Mouse (Mus musculus) CH12.LX (cell line): ENCODE results near the gene Slc9a9. TPM values are rescaled to one million over a fixed set of nuclear protein-coding genes. Genes with fewer than 3 reads are reported as not detected.

Source experiments
- DNase-seq: peaks from one replicate; pipeline ENCODE4 v3.0.0-alpha.2; 2013; ENCODE audit errors: extremely low read depth
- H3K27ac ChIP-seq: 2 replicates; pipeline ENCODE4 v1.5.1; 2012; ENCODE audit warnings: low read depth, mild to moderate bottlenecking, control low read depth, moderate library complexity; ENCODE audit not compliant: insufficient read depth
- H3K27me3 ChIP-seq: replicated peaks from 2 replicates; pipeline ENCODE3; 2012; ENCODE audit warnings: inconsistent platforms
- H3K36me3 ChIP-seq, 2 experiments: replicated peaks in 1 of 2; 2 replicates each; pipeline versions ENCODE3 to v1.6.1; 2012; ENCODE audit warnings: inconsistent platforms in 1 of 2, low read length in 1 of 2, mild to moderate bottlenecking in 1 of 2, mixed read lengths in 1 of 2, moderate library complexity in 1 of 2; ENCODE audit not compliant: control insufficient read depth in 1 of 2, insufficient read depth in 1 of 2
- H3K4me1 ChIP-seq, 2 experiments: 2 replicates each; pipeline ENCODE4 v1.6.1; 2012; ENCODE audit warnings: inconsistent platforms in 1 of 2, moderate library complexity in 1 of 2; ENCODE audit not compliant: insufficient read depth in 2 of 2, control insufficient read depth in 1 of 2
- H3K4me2 ChIP-seq: 2 replicates; pipeline ENCODE4 v1.6.1; 2012; ENCODE audit warnings: low read depth, mild to moderate bottlenecking, control low read depth; ENCODE audit not compliant: poor library complexity, insufficient read depth, severe bottlenecking
- H3K4me3 ChIP-seq, 3 experiments: fragments of 150-350 bp in 1 of 3; sonication (generic) in 1 of 3; replicated peaks in 1 of 3; 2 replicates each; pipeline versions ENCODE3 to v1.5.1; 2011 to 2012; ENCODE audit warnings: low read depth in 2 of 3, low read length in 2 of 3, mild to moderate bottlenecking in 2 of 3, moderate library complexity in 2 of 3, control low read depth in 1 of 3, improper control_type of control experiment in 1 of 3, inconsistent platforms in 1 of 3, mixed read lengths in 1 of 3; ENCODE audit not compliant: poor library complexity in 1 of 3
- H3K79me2 ChIP-seq: replicated peaks from 2 replicates; pipeline ENCODE4 v1.6.1; 2012; ENCODE audit warnings: mild to moderate bottlenecking, moderate library complexity; ENCODE audit not compliant: control insufficient read depth, poor library complexity, insufficient read depth, severe bottlenecking; ENCODE audit errors: extremely low read depth
- H3K9ac ChIP-seq: 2 replicates; pipeline ENCODE4 v1.6.1; 2012; ENCODE audit warnings: low read depth, mild to moderate bottlenecking, control low read depth, moderate library complexity; ENCODE audit not compliant: insufficient read depth
- H3K9me3 ChIP-seq: replicated peaks from 2 replicates; pipeline ENCODE3; 2012; ENCODE audit warnings: low read length, inconsistent platforms, mixed read lengths
- CHD1 ChIP-seq: IDR thresholded peaks from 2 replicates; pipeline ENCODE4 v1.6.1; 2012; ENCODE audit warnings: low read depth, low read length, improper control_type of control experiment, inconsistent platforms
- EP300 ChIP-seq: IDR thresholded peaks from 2 replicates; pipeline ENCODE4 v1.6.1; 2011; ENCODE audit warnings: low read length, improper control_type of control experiment
- ETS1 ChIP-seq: conservative IDR thresholded peaks from 2 replicates; pipeline ENCODE4 v1.6.1; 2012; ENCODE audit warnings: low read depth, mild to moderate bottlenecking, inconsistent platforms, low read length, improper control_type of control experiment, moderate library complexity
- IRF4 ChIP-seq: IDR thresholded peaks from 2 replicates; pipeline ENCODE4 v1.6.1; 2014; ENCODE audit warnings: low read depth, mild to moderate bottlenecking, inconsistent platforms, low read length, improper control_type of control experiment
- KAT2A ChIP-seq: IDR thresholded peaks from 2 replicates; pipeline ENCODE4 v1.6.1; 2012; ENCODE audit warnings: low read length, improper control_type of control experiment, inconsistent platforms; ENCODE audit not compliant: insufficient replicate concordance
- MAFK ChIP-seq: IDR thresholded peaks from 2 replicates; pipeline ENCODE4 v1.6.1; 2011; ENCODE audit warnings: low read length, improper control_type of control experiment; ENCODE audit not compliant: insufficient replicate concordance
- MXI1 ChIP-seq: IDR thresholded peaks from 2 replicates; pipeline ENCODE4 v1.6.1; 2011; ENCODE audit warnings: mild to moderate bottlenecking, low read depth, low read length, improper control_type of control experiment
- MYC ChIP-seq: IDR thresholded peaks from 2 replicates; pipeline ENCODE4 v1.6.1; 2011; ENCODE audit warnings: low read depth, mild to moderate bottlenecking, improper control_type of control experiment, low read length
- POLR2A ChIP-seq: IDR thresholded peaks from 2 replicates; pipeline ENCODE4 v1.6.1; 2011; ENCODE audit warnings: low read depth, mild to moderate bottlenecking, improper control_type of control experiment, low read length
- POLR2AphosphoS2 ChIP-seq: IDR thresholded peaks from 2 replicates; pipeline ENCODE4 v1.6.1; 2011; ENCODE audit warnings: low read depth, low read length, improper control_type of control experiment
- RCOR1 ChIP-seq: conservative IDR thresholded peaks from 2 replicates; pipeline ENCODE4 v1.6.1; 2012; ENCODE audit warnings: low read depth, mild to moderate bottlenecking, inconsistent platforms, low read length, improper control_type of control experiment
- SIN3A ChIP-seq: IDR thresholded peaks from 2 replicates; pipeline ENCODE4 v1.6.1; 2012; ENCODE audit warnings: low read length, improper control_type of control experiment, inconsistent platforms
- TBP ChIP-seq: conservative IDR thresholded peaks from 2 replicates; pipeline ENCODE4 v1.6.1; 2011; ENCODE audit warnings: low read depth, low read length, improper control_type of control experiment
- TCF12 ChIP-seq: IDR thresholded peaks from 2 replicates; pipeline ENCODE4 v1.6.1; 2014; ENCODE audit warnings: low read depth, mild to moderate bottlenecking, inconsistent platforms, low read length, improper control_type of control experiment
- USF1 ChIP-seq: IDR thresholded peaks from 2 replicates; pipeline ENCODE4 v1.6.1; 2014; ENCODE audit warnings: low read depth, mild to moderate bottlenecking, inconsistent platforms, low read length, improper control_type of control experiment
- ZKSCAN1 ChIP-seq: IDR thresholded peaks from 2 replicates; pipeline ENCODE4 v1.6.1; 2012; ENCODE audit warnings: low read depth, inconsistent platforms, low read length, improper control_type of control experiment, borderline replicate concordance
- ZNF384 ChIP-seq: IDR thresholded peaks from 2 replicates; pipeline ENCODE4 v1.6.1; 2012; ENCODE audit warnings: low read depth, low read length, improper control_type of control experiment, inconsistent platforms
- dilution Hi-C: fragments of 300-500 bp; cut with MboI; formaldehyde crosslinking; loops from 2 replicates; pipeline ENCODE4 v1.14.3; 2020; ENCODE audit warnings: low sequenced_read_pairs; ENCODE audit not compliant: extremely low pct_unique_long_range_greater_than_20kb, extremely low pct_ligation_motif_present
- in situ Hi-C: fragments of 300-500 bp; cut with MboI; formaldehyde crosslinking; loops from 3 replicates; pipeline ENCODE4 v1.14.3; 2019; ENCODE audit warnings: low sequenced_read_pairs, low pct_ligation_motif_present, low pct_unique_long_range_greater_than_20kb, mixed read lengths
- polyA plus RNA-seq: library from polyadenylated mRNA; unstranded; fragments of >175 nt; gene quantifications from 2 replicates; pipeline ENCODE4 v1.2.1, GENCODE M21; 2012; ENCODE audit warnings: low read depth; ENCODE audit not compliant: insufficient read length
- total RNA-seq, 2 experiments: library from RNA; depleted of rRNA; stranded (reverse); fragments of 300-350 nt in 1 of 2; fragments of >200 nt in 1 of 2; gene quantifications; 2 replicates each; pipeline ENCODE4 v1.2.3; 2012 to 2014

Slc9a9 gene
- total and polyA plus RNA-seq, 3 experiments = not detected

- no peak overlapping the region for H3K4me3 ChIP-seq
- no peaks in the 10 kb centered on the region for H3K27me3 ChIP-seq
- H3K9ac ChIP-seq = no peak overlapping the region
- TF ChIP-seq ETS1 (no peak), RCOR1 (no peak), IRF4 (no peak), SIN3A (no peak)
- H3K79me2 ChIP-seq = no peaks in the 10 kb centered on the region
- peaks cover 43% of the 10 kb centered on the region for H3K9me3 ChIP-seq
- DNase-seq = no peak
- dilution Hi-C loops (no loop called here), in situ Hi-C loops (no loop called here)
- no peaks in the 10 kb centered on the region for H3K4me1 ChIP-seq
- no peak overlapping the region for H3K4me2 ChIP-seq
- no peak overlapping the region for H3K27ac ChIP-seq
- no peaks in the 10 kb centered on the region for H3K36me3 ChIP-seq
These were observed 416.6 kb downstream of the Slc9a9 start for GRCm38 (mm10) chr9:95086109-95086821.

- no peak for TF ChIP-seq TCF12
- no peak for TF ChIP-seq ZNF384
- no peak for TF ChIP-seq KAT2A
- TF ChIP-seq MYC = no peak
- no peak for TF ChIP-seq POLR2AphosphoS2
- no peak for TF ChIP-seq POLR2A
- no peak for TF ChIP-seq USF1
- TF ChIP-seq SIN3A = no peak
- no peak for TF ChIP-seq MAFK
- no peak for TF ChIP-seq TBP
- no peak for TF ChIP-seq EP300
- TF ChIP-seq MXI1 = no peak
- TF ChIP-seq ZKSCAN1 = no peak
- no peak for TF ChIP-seq CHD1
- H3K9me3 ChIP-seq = peaks cover 43% of the 10 kb centered on the region
- dilution Hi-C loops = no loop called here
- H3K27ac ChIP-seq = no peak overlapping the region
- H3K27me3 ChIP-seq = no peaks in the 10 kb centered on the region
- no peaks in the 10 kb centered on the region for H3K79me2 ChIP-seq
- in situ Hi-C loops = no loop called here
- H3K36me3 ChIP-seq = no peaks in the 10 kb centered on the region
- no peak overlapping the region for H3K9ac ChIP-seq
- H3K4me3 ChIP-seq = no peak overlapping the region
- DNase-seq = no peak
- no peaks in the 10 kb centered on the region for H3K4me1 ChIP-seq
- no peak overlapping the region for H3K4me2 ChIP-seq
These were observed 418.5 kb downstream of the Slc9a9 start for GRCm38 (mm10) chr9:95088221-95088620.
